Mouse (Mus musculus) intestine, embryonic 16.5 days (tissue): ENCODE results near the gene Actl6a. TPM values are rescaled to one million over a fixed set of nuclear protein-coding genes. Genes with fewer than 3 reads are reported as not detected.
A peak's percentile ranks its signal among the peaks of the same experiment; 100 is the strongest.
"Not testable (repeated sequence)": the region's sequence is repeated elsewhere in the genome, so short reads cannot be mapped to it uniquely, and the experiment has no call there.

Experiments used
- ATAC-seq: fragments of 200-750 bp; cut with Nextera tagmentation; 2 replicates; pipeline ENCODE4 v1.8.0; 2017; ENCODE audit warnings: moderate TSS enrichment, moderate library complexity
- H3K27ac ChIP-seq: fragments of 300-500 bp; sonication (generic); 2 replicates; pipeline ENCODE4 v1.5.1; 2014; ENCODE audit warnings: mild to moderate bottlenecking, low read length
- H3K27me3 ChIP-seq: fragments of 300-500 bp; sonication (generic); replicated peaks from 2 replicates; pipeline ENCODE4 v1.6.1; 2014; ENCODE audit warnings: low read length, control low read depth, mixed read lengths; ENCODE audit not compliant: control insufficient read depth, insufficient read depth
- H3K36me3 ChIP-seq: fragments of 300-500 bp; sonication (generic); 2 replicates; pipeline ENCODE4 v1.6.1; 2014; ENCODE audit warnings: low read length, control low read depth; ENCODE audit not compliant: control insufficient read depth, insufficient read depth
- H3K4me1 ChIP-seq: fragments of 300-500 bp; sonication (generic); 2 replicates; pipeline ENCODE4 v1.6.1; 2014; ENCODE audit warnings: low read length, control low read depth, mixed read lengths; ENCODE audit not compliant: control insufficient read depth, insufficient read depth
- H3K4me2 ChIP-seq: fragments of 300-500 bp; sonication (generic); 2 replicates; pipeline ENCODE4 v1.6.1; 2014; ENCODE audit warnings: low read depth, low read length, control low read depth
- H3K4me3 ChIP-seq: fragments of 300-500 bp; sonication (generic); 2 replicates; pipeline ENCODE4 v1.5.1; 2014; ENCODE audit warnings: mild to moderate bottlenecking, low read length
- H3K9ac ChIP-seq: fragments of 300-500 bp; sonication (generic); 2 replicates; pipeline ENCODE4 v1.6.1; 2014; ENCODE audit warnings: low read depth, low read length
- H3K9me3 ChIP-seq: fragments of 300-500 bp; sonication (generic); 2 replicates; pipeline ENCODE4 v1.6.1; 2016; ENCODE audit warnings: low read length, control low read depth; ENCODE audit not compliant: control insufficient read depth
- WGBS: fragments of 180-500 bp; shearing (Covaris S2); extraction: QIAGEN DNeasy Blood & Tissue Kit; methylation state at CpG from one replicate; pipeline ENCODE4 v1.1.7; 2014; 5-methylcytosine and 5-hydroxymethylcytosine counted together
- polyA plus RNA-seq: library from polyadenylated mRNA; unstranded; fragments of >200 nt; fragmentation: Nextera tagmentation; extraction: Ambion mirVana; gene quantifications from 2 replicates; pipeline ENCODE4 v1.2.1, GENCODE M21; 2015

Gene Actl6a
- polyA plus RNA-seq, 1 experiment from 2014 or later, result 130 TPM

- peaks cover 11% of the 10 kb centered on the region; the same call in 1 of the 2 replicates for H3K36me3 ChIP-seq
- H3K27ac ChIP-seq, result peak overlapping the region; percentile 76
- under 1% methylated on average over 90 of the region's 90 CpGs for WGBS
- peak; percentile 100 for ATAC-seq
- H3K4me3 ChIP-seq, result peak overlapping the region; percentile 95
- no peaks in the 10 kb centered on the region for H3K27me3 ChIP-seq
- peak overlapping the region; percentile 77 for H3K4me2 ChIP-seq
- peaks cover 7% of the 10 kb centered on the region for H3K4me1 ChIP-seq
- peak overlapping the region; percentile 95 for H3K9ac ChIP-seq
- no peaks in the 10 kb centered on the region for H3K9me3 ChIP-seq
These were observed 2.5 kb downstream of the Actl6a start for GRCm38 (mm10) chr3:32708368-32709231.

DNA sequence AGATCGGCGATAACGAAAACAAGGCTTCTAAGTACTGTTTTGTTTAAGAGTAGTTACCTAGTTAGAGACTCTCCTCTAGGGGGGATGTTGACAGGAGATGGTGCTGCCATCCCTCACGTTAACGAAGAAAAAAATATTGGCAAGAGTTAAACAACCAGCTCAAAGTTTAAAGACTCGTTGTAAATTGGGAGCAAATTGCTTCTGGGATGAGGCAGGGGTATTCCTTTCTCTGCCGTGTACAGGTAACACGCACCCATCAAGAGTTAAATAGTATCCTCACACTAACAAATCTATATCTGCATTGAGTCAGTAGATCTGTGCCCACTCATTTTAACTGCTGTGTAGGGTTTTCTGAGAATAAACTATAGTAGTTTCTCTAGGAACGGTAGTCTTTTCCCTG lies 3.3 kb downstream of the Actl6a start:
- Histone ChIP-seq H3K27me3 (no peaks in the 10 kb centered on the region), H3K9ac (peak overlapping the region; percentile 95), H3K4me3 (peak overlapping the region; percentile 95), H3K9me3 (no peaks in the 10 kb centered on the region), H3K27ac (peak overlapping the region; percentile 76), H3K4me2 (peak overlapping the region; percentile 77), H3K4me1 (peaks cover 7% of the 10 kb centered on the region), H3K36me3 (peaks cover 11% of the 10 kb centered on the region; the same call in 1 of the 2 replicates)
- WGBS, result 6% methylated on average over 9 of the region's 9 CpGs
- no peak for ATAC-seq

- Histone ChIP-seq H3K9me3 (no peaks in the 10 kb centered on the region), H3K36me3 (peaks cover 18% of the 10 kb centered on the region), H3K4me3 (no peak overlapping the region), H3K4me1 (peaks cover 7% of the 10 kb centered on the region), H3K4me2 (no peak overlapping the region), H3K9ac (no peak overlapping the region), H3K27me3 (no peaks in the 10 kb centered on the region), H3K27ac (no peak overlapping the region)
- 88% methylated on average over 3 of the region's 3 CpGs for WGBS
- ATAC-seq, result no peak
These were observed 7.6 kb downstream of the Actl6a start for GRCm38 (mm10) chr3:32713711-32714110.

- not testable (repeated sequence) for ATAC-seq, H3K27ac ChIP-seq, H3K27me3 ChIP-seq, H3K4me2 ChIP-seq, H3K4me1 ChIP-seq, H3K9me3 ChIP-seq, H3K4me3 ChIP-seq, H3K9ac ChIP-seq
- peaks cover 20% of the 10 kb centered on the region for H3K36me3 ChIP-seq
- 91% methylated on average over 6 of the region's 6 CpGs for WGBS
These were observed 11.3 kb downstream of the Actl6a start for GRCm38 (mm10) chr3:32717403-32717802.

DNA sequence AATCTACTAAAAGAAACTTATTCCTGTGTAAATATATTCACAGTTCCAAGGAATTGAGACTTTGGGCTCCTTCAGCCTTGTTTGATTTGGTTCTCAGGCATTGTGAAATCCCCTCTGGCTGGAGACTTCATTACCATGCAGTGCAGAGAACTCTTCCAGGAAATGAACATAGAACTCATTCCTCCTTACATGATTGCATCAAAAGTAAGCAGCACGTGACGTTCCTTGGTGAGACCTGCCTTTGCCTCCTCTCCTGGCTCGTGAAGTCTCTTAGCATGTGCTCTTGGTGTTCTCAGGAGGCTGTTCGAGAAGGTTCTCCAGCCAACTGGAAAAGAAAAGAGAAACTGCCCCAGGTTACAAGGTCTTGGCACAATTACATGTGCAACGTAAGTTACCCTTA lies 12.2 kb downstream of the Actl6a start:
- no peak overlapping the region for H3K4me2 ChIP-seq
- H3K36me3 ChIP-seq, result peaks cover 22% of the 10 kb centered on the region
- no peaks in the 10 kb centered on the region for H3K4me1 ChIP-seq
- ATAC-seq, result no peak
- H3K9me3 ChIP-seq, result no peaks in the 10 kb centered on the region
- no peak overlapping the region for H3K9ac ChIP-seq
- H3K27me3 ChIP-seq, result no peaks in the 10 kb centered on the region
- H3K27ac ChIP-seq, result no peak overlapping the region
- H3K4me3 ChIP-seq, result no peak overlapping the region
- WGBS, result 92% methylated on average over 5 of the region's 5 CpGs

- Histone ChIP-seq H3K4me3 (no peak overlapping the region), H3K4me2 (no peak overlapping the region), H3K27me3 (no peaks in the 10 kb centered on the region), H3K9ac (no peak overlapping the region), H3K27ac (no peak overlapping the region), H3K36me3 (peaks cover 34% of the 10 kb centered on the region), H3K4me1 (no peaks in the 10 kb centered on the region), H3K9me3 (no peaks in the 10 kb centered on the region)
- ATAC-seq, result no peak
- 94% methylated on average over 7 of the region's 7 CpGs for WGBS
These were observed 18.1 kb downstream of the Actl6a start for GRCm38 (mm10) chr3:32724191-32724590.

DNA sequence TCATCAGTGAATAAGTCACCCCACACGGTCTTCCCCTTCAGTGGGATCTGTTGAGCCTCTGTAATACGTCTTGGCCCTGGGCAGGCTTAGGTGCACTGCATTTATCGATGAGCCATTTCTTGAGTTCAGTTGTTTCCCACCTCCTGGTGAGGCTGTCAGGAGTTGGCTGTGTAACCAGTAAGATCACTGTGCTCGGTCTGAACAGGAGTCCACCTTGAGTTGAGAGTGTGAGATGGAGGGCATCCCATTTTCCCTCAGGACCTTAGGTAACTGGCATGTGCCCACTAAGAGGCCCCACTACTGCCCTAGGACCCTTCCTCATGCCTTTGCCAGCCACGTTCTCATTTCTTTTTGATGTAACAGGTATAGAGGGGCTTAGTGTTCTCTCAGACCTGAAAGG lies 19.9 kb downstream of the Actl6a start:
- Histone ChIP-seq H3K27ac (no peak overlapping the region), H3K4me1 (no peaks in the 10 kb centered on the region), H3K36me3 (peaks cover 34% of the 10 kb centered on the region), H3K4me2 (no peak overlapping the region), H3K9me3 (no peaks in the 10 kb centered on the region), H3K4me3 (no peak overlapping the region), H3K27me3 (no peaks in the 10 kb centered on the region), H3K9ac (no peak overlapping the region)
- no peak for ATAC-seq
- WGBS, result 86% methylated on average over 5 of the region's 5 CpGs

GRCm38 (mm10) chr3:32727861-32728260 lies 21.8 kb downstream of the Actl6a start:
- WGBS, result 90% methylated on average over 4 of the region's 4 CpGs
- H3K27ac ChIP-seq, result no peak overlapping the region
- no peaks in the 10 kb centered on the region for H3K9me3 ChIP-seq
- ATAC-seq, result no peak
- peaks cover 33% of the 10 kb centered on the region for H3K36me3 ChIP-seq
- no peak overlapping the region for H3K9ac ChIP-seq
- no peak overlapping the region for H3K4me3 ChIP-seq
- H3K4me1 ChIP-seq, result no peaks in the 10 kb centered on the region
- no peak overlapping the region for H3K4me2 ChIP-seq
- no peaks in the 10 kb centered on the region for H3K27me3 ChIP-seq

DNA sequence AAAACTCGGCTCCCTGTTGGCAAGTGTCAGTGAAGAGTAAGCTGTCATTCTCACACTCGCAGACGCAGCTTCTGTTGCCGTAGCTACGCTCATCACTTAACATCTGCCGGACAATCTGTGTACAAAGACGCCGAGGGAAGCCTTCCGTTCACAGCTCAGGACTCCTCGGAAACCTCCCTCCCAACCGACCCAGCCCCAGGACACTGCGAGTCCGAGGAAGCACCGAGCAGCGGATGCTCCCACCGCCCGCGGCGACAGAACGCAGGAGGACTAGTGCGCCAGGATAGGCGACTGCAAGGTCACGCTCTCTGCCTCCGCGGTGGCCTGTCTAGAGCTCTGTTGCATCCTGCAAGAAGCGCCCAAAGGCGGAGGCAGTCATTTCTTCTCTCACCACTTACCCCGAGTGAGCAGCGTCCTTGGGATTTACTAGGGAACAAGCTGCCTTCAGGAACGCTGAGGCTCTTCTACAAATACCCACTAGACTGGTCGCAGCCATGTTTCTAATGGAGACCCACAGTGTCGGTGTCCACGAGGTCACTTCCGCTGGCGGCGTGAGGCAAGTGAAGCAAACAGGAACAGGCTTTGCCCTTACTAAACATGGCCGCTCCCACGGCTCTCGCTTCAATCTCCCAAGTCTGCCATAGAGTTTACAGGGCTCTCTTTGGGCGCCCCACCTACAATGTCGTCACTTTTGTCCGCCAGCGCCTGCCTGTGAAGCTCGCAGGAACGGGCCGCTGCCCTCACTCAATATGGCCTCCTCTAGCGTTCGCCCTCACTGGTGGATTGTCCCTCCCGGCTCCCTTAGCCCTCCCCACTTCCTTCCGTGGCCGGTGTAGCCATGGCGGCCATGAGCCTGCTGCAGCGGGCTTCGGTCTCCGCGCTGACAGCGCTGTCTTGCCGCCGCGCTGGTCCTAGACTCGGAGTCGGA lies 30.4 kb downstream of the Actl6a start, which contains the start of gene Ndufb5:
Gene Ndufb5, plus strand, starts transcription at position 747 of the 928 bp plus-strand sequence.
- WGBS, result under 1% methylated on average over 62 of the region's 62 CpGs
- H3K4me2 ChIP-seq, result peak within 1 kb of the TSS; percentile 61
- ATAC-seq, result peak; percentile 98
- H3K36me3 ChIP-seq, result no peaks in the 10 kb centered on the region
- H3K9ac ChIP-seq, result peak within 1 kb of the TSS; percentile 91
- H3K4me1 ChIP-seq, result peaks cover 10% of the 10 kb centered on the region; the same call in 1 of the 2 replicates
- peak within 1 kb of the TSS; percentile 89 for H3K4me3 ChIP-seq
- no peaks in the 10 kb centered on the region for H3K9me3 ChIP-seq
- H3K27ac ChIP-seq, result peak within 1 kb of the TSS; percentile 82
- H3K27me3 ChIP-seq, result no peaks in the 10 kb centered on the region
